Mouse (Mus musculus): ENCODE results near the gene Sdsl. TPM values are rescaled to one million over a fixed set of nuclear protein-coding genes. Genes with fewer than 3 reads are reported as not detected.
"Not testable (repeated sequence)": the region's sequence is repeated elsewhere in the genome, so short reads cannot be mapped to it uniquely, and the experiment has no call there.

Sdsl gene
- total RNA-seq (2021) = 10 to 100 TPM; 55.6 to 78.2 TPM
- long read RNA-seq, experiment 1, partial matches to known transcripts = 41 of 46 reads
- long read RNA-seq, experiment 1, other reads (novel, unspliced or antisense) = 5 of 46 reads
- long read RNA-seq, experiment 2, partial matches to known transcripts = 218 of 230 reads
- long read RNA-seq, experiment 2, other reads (novel, unspliced or antisense) = 12 of 230 reads

- DNase-seq (ENCODE audit: low spot score in 2 of 2) = no peak
These were observed at the start of gene Sdsl for GRCm38 (mm10) chr5:120472770-120473169. TSS of gene Sdsl (minus strand) at chr5:120472810.

GRCm38 (mm10) chr5:120517552-120517951 lies 44.9 kb upstream of the Sdsl start:
- peak in 1 of 2 experiments; percentile 44 for DNase-seq (ENCODE audit: low spot score in 2 of 2)

- peak in 1 of 2 experiments; percentile 40 for DNase-seq (ENCODE audit: low spot score in 2 of 2)
These were observed 43.8 kb upstream of the Sdsl start for GRCm38 (mm10) chr5:120516221-120516984.

GRCm38 (mm10) chr5:120515451-120515850 lies 42.8 kb upstream of the Sdsl start:
- DNase-seq (ENCODE audit: low spot score in 2 of 2) = no peak

GRCm38 (mm10) chr5:120514754-120515153 lies 42.1 kb upstream of the Sdsl start:
- no peak for DNase-seq (ENCODE audit: low spot score in 2 of 2)

GRCm38 (mm10) chr5:120514031-120514677 lies 41.5 kb upstream of the Sdsl start:
- DNase-seq (ENCODE audit: low spot score in 2 of 2) = no peak

- no peak for DNase-seq (ENCODE audit: low spot score in 2 of 2)
These were observed 40.4 kb upstream of the Sdsl start for GRCm38 (mm10) chr5:120512911-120513555.

GRCm38 (mm10) chr5:120511643-120512220 lies 39.1 kb upstream of the Sdsl start:
- no peak for DNase-seq (ENCODE audit: low spot score in 2 of 2)

GRCm38 (mm10) chr5:120510982-120511642 lies 38.5 kb upstream of the Sdsl start, which contains the start of gene Slc8b1:
TSS of gene Slc8b1 (plus strand) at chr5:120511168.
- peak; percentile 97 for DNase-seq (ENCODE audit: low spot score in 2 of 2)

GRCm38 (mm10) chr5:120507311-120507710 lies 34.7 kb upstream of the Sdsl start:
- no peak for DNase-seq (ENCODE audit: low spot score in 2 of 2)

- no peak for DNase-seq (ENCODE audit: low spot score in 2 of 2)
These were observed 33.9 kb upstream of the Sdsl start for GRCm38 (mm10) chr5:120506490-120506889.

- no peak for DNase-seq (ENCODE audit: low spot score in 2 of 2)
These were observed 33.2 kb upstream of the Sdsl start for GRCm38 (mm10) chr5:120505781-120506180.

GRCm38 (mm10) chr5:120505368-120505767 lies 32.8 kb upstream of the Sdsl start:
- peak; percentile 81 to 87 for DNase-seq (ENCODE audit: low spot score in 2 of 2)

- DNase-seq (ENCODE audit: low spot score in 2 of 2) = peak; percentile 77 to 79
These were observed 30.7 kb upstream of the Sdsl start, which contains the start of gene Plbd2 for GRCm38 (mm10) chr5:120503144-120503795. TSS of gene Plbd2 (minus strand) at chr5:120503625.

GRCm38 (mm10) chr5:120502675-120503143 lies 30.1 kb upstream of the Sdsl start:
- DNase-seq (ENCODE audit: low spot score in 2 of 2) = no peak

- no peak for DNase-seq (ENCODE audit: low spot score in 2 of 2)
These were observed 29.6 kb upstream of the Sdsl start for GRCm38 (mm10) chr5:120502147-120502621.

GRCm38 (mm10) chr5:120500609-120501008 lies 28.0 kb upstream of the Sdsl start:
- not testable (repeated sequence) for DNase-seq (ENCODE audit: low spot score in 2 of 2)

GRCm38 (mm10) chr5:120499202-120499601 lies 26.6 kb upstream of the Sdsl start:
- DNase-seq (ENCODE audit: low spot score in 2 of 2) = no peak

GRCm38 (mm10) chr5:120497071-120497470 lies 24.5 kb upstream of the Sdsl start:
- no peak for DNase-seq (ENCODE audit: low spot score in 2 of 2)
